13 mouse cellular contexts compared by ENCODE assay signal in the genomic region with DNA sequence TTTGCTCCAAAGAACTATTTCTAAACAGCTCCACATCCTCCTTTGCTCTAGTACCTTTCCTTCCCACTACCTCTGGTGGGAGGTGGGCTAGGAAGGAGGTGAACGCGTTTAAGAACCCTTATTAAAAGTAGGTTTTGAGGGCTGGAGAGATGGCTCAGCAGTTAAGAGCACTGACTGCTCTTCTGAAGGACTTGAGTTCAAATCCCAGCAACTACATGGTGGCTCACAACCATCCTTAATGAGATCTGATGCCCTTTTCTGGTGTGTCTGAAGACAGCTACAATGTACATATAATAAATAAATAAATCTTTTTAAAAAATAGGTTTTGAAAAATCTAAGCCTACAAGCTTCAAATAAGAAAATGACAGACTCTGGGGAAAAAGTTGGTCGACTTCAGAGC. TPM values are rescaled to one million over a fixed set of nuclear protein-coding genes. Genes with fewer than 3 reads are reported as not detected.
"Had no signal": no experiment of that assay in that cellular context is flagged by ENCODE, and none has a peak within 500 bp of the region (broad histone marks: within the 10 kb centered on the region; RNA-seq: fewer than 3 reads in every experiment).

No protein-coding gene starts in this region.

RNA-seq across cellular contexts. Expression of gene Apobec4, which starts 35.1 kb away (rescaled TPM):
- polyA plus RNA-seq: cortical plate, adult 2 months; embryonic facial prominence, embryonic 10.5 days; embryonic facial prominence, embryonic 11.5 days; embryonic facial prominence, embryonic 12.5 days; embryonic facial prominence, embryonic 13.5 days; erythroblast, embryonic 14.5 days; forebrain, embryonic 10.5 days; forebrain, embryonic 11.5 days; forebrain, embryonic 12.5 days; forebrain, embryonic 15.5 days; frontal cortex, adult 2 months; gonadal fat pad, adult 2 months; heart, adult 2 months had no signal
